Mouse (Mus musculus): ENCODE results near the gene Pip4k2c. TPM values are rescaled to one million over a fixed set of nuclear protein-coding genes. Genes with fewer than 3 reads are reported as not detected.
"Not testable (repeated sequence)": the region's sequence is repeated elsewhere in the genome, so short reads cannot be mapped to it uniquely, and the experiment has no call there.

Pip4k2c gene
- polyA plus RNA-seq, 1 experiment from 2014 or later: 30.8 TPM

GRCm38 (mm10) chr10:127193011-127193410, 18.4 kb downstream of the Pip4k2c start:
- 0 out of 2 replicates have a peak, but pooled peaks cover 4% of the 10 kb centered on the region for H3K36me3 ChIP-seq (ENCODE audit: control insufficient read depth, insufficient read depth, low read length)
- H3K4me3 ChIP-seq (ENCODE audit: low read length): no peak overlapping the region
- no peak overlapping the region for H3K27ac ChIP-seq (ENCODE audit: low read length)
- 81% methylated on average over 9 of the region's 9 CpGs for WGBS
- H3K4me1 ChIP-seq (replicated peaks; ENCODE audit: control insufficient read depth, insufficient read depth, low read length): peaks cover 38% of the 10 kb centered on the region
- no peak overlapping the region for H3K9ac ChIP-seq (ENCODE audit: low read length)
- no peaks in the 10 kb centered on the region; the same call in 1 of the 2 replicates for H3K27me3 ChIP-seq (ENCODE audit: control insufficient read depth, insufficient read depth, low read depth, low read length)
- H3K9me3 ChIP-seq (ENCODE audit: control insufficient read depth, low read length): no peaks in the 10 kb centered on the region
- no peak overlapping the region for H3K4me2 ChIP-seq (ENCODE audit: low read depth, low read length)
- no peak for ATAC-seq (ENCODE audit: low read depth)

- not testable (repeated sequence) for H3K4me2 ChIP-seq (ENCODE audit: low read depth, low read length); H3K27ac ChIP-seq (ENCODE audit: low read length); H3K4me3 ChIP-seq (ENCODE audit: low read length); H3K27me3 ChIP-seq (ENCODE audit: control insufficient read depth, insufficient read depth, low read depth, low read length); H3K9ac ChIP-seq (ENCODE audit: low read length); H3K9me3 ChIP-seq (ENCODE audit: control insufficient read depth, low read length); ATAC-seq (ENCODE audit: low read depth); H3K36me3 ChIP-seq (ENCODE audit: control insufficient read depth, insufficient read depth, low read length)
- 80% methylated on average over 1 of the region's 1 CpGs for WGBS
- peaks cover 38% of the 10 kb centered on the region for H3K4me1 ChIP-seq (replicated peaks; ENCODE audit: control insufficient read depth, insufficient read depth, low read length)
Measured at GRCm38 (mm10) chr10:127192057-127192328, 19.4 kb downstream of the Pip4k2c start.

GRCm38 (mm10) chr10:127191191-127192056, 20.0 kb downstream of the Pip4k2c start:
- Histone ChIP-seq H3K9me3 (ENCODE audit: control insufficient read depth, low read length) (0 out of 2 replicates have a peak, but pooled peaks cover 3% of the 10 kb centered on the region), H3K9ac (ENCODE audit: low read length) (no peak overlapping the region), H3K27me3 (ENCODE audit: control insufficient read depth, insufficient read depth, low read depth, low read length) (no peaks in the 10 kb centered on the region; the same call in 1 of the 2 replicates), H3K36me3 (ENCODE audit: control insufficient read depth, insufficient read depth, low read length) (peaks cover 10% of the 10 kb centered on the region), H3K4me2 (ENCODE audit: low read depth, low read length) (no peak overlapping the region), H3K4me3 (ENCODE audit: low read length) (no peak overlapping the region), H3K4me1 (replicated peaks; ENCODE audit: control insufficient read depth, insufficient read depth, low read length) (peaks cover 36% of the 10 kb centered on the region), H3K27ac (ENCODE audit: low read length) (no peak overlapping the region)
- no peak for ATAC-seq (ENCODE audit: low read depth)
- 72% methylated on average over 19 of the region's 19 CpGs for WGBS

GRCm38 (mm10) chr10:127190398-127191190, 20.8 kb downstream of the Pip4k2c start:
- Histone ChIP-seq H3K9ac (ENCODE audit: low read length) (peak overlapping the region; percentile 82), H3K36me3 (ENCODE audit: control insufficient read depth, insufficient read depth, low read length) (peaks cover 10% of the 10 kb centered on the region), H3K4me2 (ENCODE audit: low read depth, low read length) (peak overlapping the region; percentile 94), H3K27me3 (ENCODE audit: control insufficient read depth, insufficient read depth, low read depth, low read length) (no peaks in the 10 kb centered on the region; the same call in 1 of the 2 replicates), H3K27ac (ENCODE audit: low read length) (peak overlapping the region; percentile 93), H3K4me3 (ENCODE audit: low read length) (peak overlapping the region; percentile 67), H3K9me3 (ENCODE audit: control insufficient read depth, low read length) (0 out of 2 replicates have a peak, but pooled peaks cover 3% of the 10 kb centered on the region), H3K4me1 (replicated peaks; ENCODE audit: control insufficient read depth, insufficient read depth, low read length) (peaks cover 35% of the 10 kb centered on the region)
- 37% methylated on average over 13 of the region's 14 CpGs for WGBS
- ATAC-seq (ENCODE audit: low read depth): no peak

GRCm38 (mm10) chr10:127189651-127190381, 21.6 kb downstream of the Pip4k2c start, which contains the start of gene Arhgef25:
Gene Arhgef25, minus strand, starts transcription at chr10:127190083.
- Histone ChIP-seq H3K9me3 (ENCODE audit: control insufficient read depth, low read length) (0 out of 2 replicates have a peak, but pooled peaks cover 3% of the 10 kb centered on the region), H3K4me1 (replicated peaks; ENCODE audit: control insufficient read depth, insufficient read depth, low read length) (peaks cover 35% of the 10 kb centered on the region), H3K27ac (ENCODE audit: low read length) (peak within 1 kb of the TSS; percentile 93), H3K36me3 (ENCODE audit: control insufficient read depth, insufficient read depth, low read length) (peaks cover 10% of the 10 kb centered on the region), H3K4me2 (ENCODE audit: low read depth, low read length) (peak within 1 kb of the TSS; percentile 94), H3K4me3 (ENCODE audit: low read length) (peak within 1 kb of the TSS; percentile 67), H3K27me3 (ENCODE audit: control insufficient read depth, insufficient read depth, low read depth, low read length) (peaks cover 3% of the 10 kb centered on the region; the same call in 1 of the 2 replicates), H3K9ac (ENCODE audit: low read length) (peak within 1 kb of the TSS; percentile 82)
- peak; percentile 66 for ATAC-seq (ENCODE audit: low read depth)
- 2% methylated on average over 35 of the region's 35 CpGs for WGBS

- peaks cover 10% of the 10 kb centered on the region for H3K36me3 ChIP-seq (ENCODE audit: control insufficient read depth, insufficient read depth, low read length)
- H3K4me1 ChIP-seq (replicated peaks; ENCODE audit: control insufficient read depth, insufficient read depth, low read length): peaks cover 31% of the 10 kb centered on the region
- H3K27me3 ChIP-seq (ENCODE audit: control insufficient read depth, insufficient read depth, low read depth, low read length): peaks cover 3% of the 10 kb centered on the region; the same call in 1 of the 2 replicates
- peak; percentile 12 for ATAC-seq (ENCODE audit: low read depth)
- WGBS: under 1% methylated on average over 26 of the region's 26 CpGs
- H3K9me3 ChIP-seq (ENCODE audit: control insufficient read depth, low read length): 0 out of 2 replicates have a peak, but pooled peaks cover 3% of the 10 kb centered on the region
- peak overlapping the region; percentile 94 for H3K4me2 ChIP-seq (ENCODE audit: low read depth, low read length)
- H3K27ac ChIP-seq (ENCODE audit: low read length): peak overlapping the region; percentile 93
- peak overlapping the region; percentile 82 for H3K9ac ChIP-seq (ENCODE audit: low read length)
- peak overlapping the region; percentile 67 for H3K4me3 ChIP-seq (ENCODE audit: low read length)
Measured at GRCm38 (mm10) chr10:127189116-127189650, 22.2 kb downstream of the Pip4k2c start.

- 0% methylated on average over 30 of the region's 46 CpGs for WGBS
- H3K4me3 ChIP-seq (ENCODE audit: low read length): peak overlapping the region; percentile 67
- H3K9ac ChIP-seq (ENCODE audit: low read length): peak overlapping the region; percentile 82
- H3K4me2 ChIP-seq (ENCODE audit: low read depth, low read length): peak overlapping the region; percentile 94
- peaks cover 3% of the 10 kb centered on the region; the same call in 1 of the 2 replicates for H3K27me3 ChIP-seq (ENCODE audit: control insufficient read depth, insufficient read depth, low read depth, low read length)
- H3K9me3 ChIP-seq (ENCODE audit: control insufficient read depth, low read length): 0 out of 2 replicates have a peak, but pooled peaks cover 3% of the 10 kb centered on the region
- H3K36me3 ChIP-seq (ENCODE audit: control insufficient read depth, insufficient read depth, low read length): peaks cover 10% of the 10 kb centered on the region
- H3K27ac ChIP-seq (ENCODE audit: low read length): peak overlapping the region; percentile 93
- peaks cover 30% of the 10 kb centered on the region for H3K4me1 ChIP-seq (replicated peaks; ENCODE audit: control insufficient read depth, insufficient read depth, low read length)
- peak; percentile 84 for ATAC-seq (ENCODE audit: low read depth)
Measured at GRCm38 (mm10) chr10:127188465-127189115, 22.8 kb downstream of the Pip4k2c start.

- H3K4me1 ChIP-seq (replicated peaks; ENCODE audit: control insufficient read depth, insufficient read depth, low read length): peaks cover 30% of the 10 kb centered on the region
- peaks cover 10% of the 10 kb centered on the region for H3K36me3 ChIP-seq (ENCODE audit: control insufficient read depth, insufficient read depth, low read length)
Measured at GRCm38 (mm10) chr10:127188079-127188453, 23.3 kb downstream of the Pip4k2c start.

More at GRCm38 (mm10) chr10:127188079-127188453, 23.3 kb downstream of the Pip4k2c start:
- no peak for ATAC-seq (ENCODE audit: low read depth)
- Histone ChIP-seq H3K9me3 (ENCODE audit: control insufficient read depth, low read length) (0 out of 2 replicates have a peak, but pooled peaks cover 3% of the 10 kb centered on the region), H3K27me3 (ENCODE audit: control insufficient read depth, insufficient read depth, low read depth, low read length) (peaks cover 3% of the 10 kb centered on the region; the same call in 1 of the 2 replicates), H3K27ac (ENCODE audit: low read length) (peak overlapping the region; percentile 93), H3K4me2 (ENCODE audit: low read depth, low read length) (peak overlapping the region; percentile 94), H3K4me3 (ENCODE audit: low read length) (peak overlapping the region; percentile 67), H3K9ac (ENCODE audit: low read length) (peak overlapping the region; percentile 82)
- WGBS: under 1% methylated on average over 15 of the region's 21 CpGs

Data from lung, embryonic 16.5 days (tissue).